Mouse (Mus musculus): Measurements from ENCODE around the gene Vmn1r32. TPM values are rescaled to one million over a fixed set of nuclear protein-coding genes. Genes with fewer than 3 reads are reported as not detected.

The Vmn1r32 gene
- polyA plus RNA-seq (2015; fragmentation: Nextera tagmentation; extraction: Ambion mirVana), result 0.06 TPM in 1 of 2 replicates, not detected in the other

GRCm38 (mm10) chr6:66559996-66560395 is at the start of gene Vmn1r32:
Gene Vmn1r32 (minus strand): TSS chr6:66560096.
- Histone ChIP-seq H3K27me3 (no peaks in the 10 kb centered on the region), H3K36me3 (no peaks in the 10 kb centered on the region), H3K4me1 (no peaks in the 10 kb centered on the region), H3K27ac (no peak within 1 kb of the TSS), H3K9ac (no peak within 1 kb of the TSS), H3K4me3 (replicated peaks) (no peak within 1 kb of the TSS), H3K9me3 (replicated peaks) (no peaks in the 10 kb centered on the region), H3K4me2 (no peak within 1 kb of the TSS)
- whole genome bisulfite sequencing, result 83% methylated on average over 1 of the region's 1 CpGs
- no peak for ATAC-seq (replicated peaks; ENCODE audit: low FRiP score)

GRCm38 (mm10) chr6:66595804-66596203 is 35.9 kb upstream of the Vmn1r32 start:
- ATAC-seq (replicated peaks; ENCODE audit: low FRiP score), result no peak
- no peaks in the 10 kb centered on the region for H3K4me1 ChIP-seq
- H3K27ac ChIP-seq, result no peak overlapping the region
- H3K27me3 ChIP-seq, result no peaks in the 10 kb centered on the region
- no peaks in the 10 kb centered on the region for H3K9me3 ChIP-seq (replicated peaks)
- H3K9ac ChIP-seq, result no peak overlapping the region
- H3K36me3 ChIP-seq, result no peaks in the 10 kb centered on the region
- no peak overlapping the region for H3K4me3 ChIP-seq (replicated peaks)
- no peak overlapping the region for H3K4me2 ChIP-seq

GRCm38 (mm10) chr6:66535966-66536365 is 23.9 kb downstream of the Vmn1r32 start:
- WGBS, result 12% methylated on average over 7 of the region's 7 CpGs
- peaks cover 24% of the 10 kb centered on the region for H3K36me3 ChIP-seq
- peak overlapping the region; percentile 66 for H3K9ac ChIP-seq
- peaks cover 17% of the 10 kb centered on the region for H3K4me1 ChIP-seq
- no peak for ATAC-seq (replicated peaks; ENCODE audit: low FRiP score)
- no peaks in the 10 kb centered on the region for H3K27me3 ChIP-seq
- H3K4me2 ChIP-seq, result peak overlapping the region; percentile 69
- peak overlapping the region; percentile 91; the same call in 1 of the 2 replicates for H3K27ac ChIP-seq
- H3K4me3 ChIP-seq (replicated peaks), result peak overlapping the region; percentile 85
- H3K9me3 ChIP-seq (replicated peaks), result no peaks in the 10 kb centered on the region

- Histone ChIP-seq H3K27ac (peak within 1 kb of the TSS; percentile 91), H3K4me1 (peaks cover 17% of the 10 kb centered on the region), H3K9me3 (replicated peaks) (no peaks in the 10 kb centered on the region), H3K4me2 (peak within 1 kb of the TSS; percentile 69), H3K9ac (peak within 1 kb of the TSS; percentile 66), H3K4me3 (replicated peaks) (peak within 1 kb of the TSS; percentile 85), H3K27me3 (no peaks in the 10 kb centered on the region), H3K36me3 (peaks cover 19% of the 10 kb centered on the region)
- under 1% methylated on average over 57 of the region's 57 CpGs for WGBS
- ATAC-seq (replicated peaks; ENCODE audit: low FRiP score), result peak; percentile 99
Measured at GRCm38 (mm10) chr6:66535028-66535862, 24.7 kb downstream of the Vmn1r32 start, which contains the start of gene Mad2l1. Gene Mad2l1 (plus strand): TSS chr6:66535390.

GRCm38 (mm10) chr6:66534366-66534941 is 25.4 kb downstream of the Vmn1r32 start:
- peaks cover 11% of the 10 kb centered on the region for H3K36me3 ChIP-seq
- peaks cover 17% of the 10 kb centered on the region for H3K4me1 ChIP-seq
- H3K9ac ChIP-seq, result peak overlapping the region; percentile 43
- no peak for ATAC-seq (replicated peaks; ENCODE audit: low FRiP score)
- WGBS, result 76% methylated on average over 5 of the region's 5 CpGs
- H3K4me2 ChIP-seq, result peak overlapping the region; percentile 69
- no peaks in the 10 kb centered on the region for H3K27me3 ChIP-seq
- peak overlapping the region; percentile 91 for H3K27ac ChIP-seq
- H3K9me3 ChIP-seq (replicated peaks), result no peaks in the 10 kb centered on the region
- H3K4me3 ChIP-seq (replicated peaks), result peak overlapping the region; percentile 85

GRCm38 (mm10) chr6:66533241-66533640 is 26.7 kb downstream of the Vmn1r32 start:
- no peak for ATAC-seq (replicated peaks; ENCODE audit: low FRiP score)
- 27% methylated on average over 3 of the region's 3 CpGs for WGBS

GRCm38 (mm10) chr6:66528386-66528785 is 31.5 kb downstream of the Vmn1r32 start:
- Histone ChIP-seq H3K9ac (no peak overlapping the region), H3K9me3 (replicated peaks) (no peaks in the 10 kb centered on the region), H3K27me3 (no peaks in the 10 kb centered on the region), H3K4me3 (replicated peaks) (no peak overlapping the region), H3K4me2 (no peak overlapping the region), H3K36me3 (no peaks in the 10 kb centered on the region), H3K27ac (no peak overlapping the region), H3K4me1 (no peaks in the 10 kb centered on the region)
- WGBS, result 95% methylated on average over 10 of the region's 10 CpGs
- ATAC-seq (replicated peaks; ENCODE audit: low FRiP score), result no peak

More at GRCm38 (mm10) chr6:66533241-66533640, 26.7 kb downstream of the Vmn1r32 start:
- Histone ChIP-seq H3K9me3 (replicated peaks) (no peaks in the 10 kb centered on the region), H3K4me2 (no peak overlapping the region), H3K4me1 (peaks cover 15% of the 10 kb centered on the region), H3K27me3 (no peaks in the 10 kb centered on the region), H3K36me3 (peaks cover under 1% of the 10 kb centered on the region; the same call in 1 of the 2 replicates), H3K27ac (no peak overlapping the region), H3K4me3 (replicated peaks) (no peak overlapping the region), H3K9ac (no peak overlapping the region)

- Histone ChIP-seq H3K4me1 (no peaks in the 10 kb centered on the region), H3K27ac (no peak overlapping the region), H3K9me3 (replicated peaks) (no peaks in the 10 kb centered on the region), H3K4me2 (no peak overlapping the region), H3K27me3 (no peaks in the 10 kb centered on the region), H3K36me3 (no peaks in the 10 kb centered on the region), H3K4me3 (replicated peaks) (no peak overlapping the region), H3K9ac (no peak overlapping the region)
- 95% methylated on average over 5 of the region's 5 CpGs for WGBS
- ATAC-seq (replicated peaks; ENCODE audit: low FRiP score), result no peak
Measured at GRCm38 (mm10) chr6:66516368-66516767, 43.5 kb downstream of the Vmn1r32 start.

Other genes with a start within 250 kb of the Vmn1r32 start
- 106 and 113 TPM in 2 replicates for gene Mad2l1, start 24.7 kb downstream of the Vmn1r32 start, polyA plus RNA-seq (2015; fragmentation: Nextera tagmentation; extraction: Ambion mirVana)
- gene Vmn1r33, start 58.2 kb upstream of the Vmn1r32 start, polyA plus RNA-seq (2015; fragmentation: Nextera tagmentation; extraction: Ambion mirVana), result not detected in 2 replicates
- not detected in 2 replicates for gene Vmn1r34, start 83.8 kb upstream of the Vmn1r32 start, polyA plus RNA-seq (2015; fragmentation: Nextera tagmentation; extraction: Ambion mirVana)
- not detected in 2 replicates for gene Vmn1r35, start 125.8 kb upstream of the Vmn1r32 start, polyA plus RNA-seq (2015; fragmentation: Nextera tagmentation; extraction: Ambion mirVana)
- gene Vmn1r36, start 159.1 kb upstream of the Vmn1r32 start, polyA plus RNA-seq (2015; fragmentation: Nextera tagmentation; extraction: Ambion mirVana), result not detected in 2 replicates
- not detected in 2 replicates for gene Vmn1r37, start 169.3 kb upstream of the Vmn1r32 start, polyA plus RNA-seq (2015; fragmentation: Nextera tagmentation; extraction: Ambion mirVana)
- gene Vmn1r38, start 222.5 kb upstream of the Vmn1r32 start, polyA plus RNA-seq (2015; fragmentation: Nextera tagmentation; extraction: Ambion mirVana), result not detected in 2 replicates

All from kidney, embryonic 15.5 days (tissue).